Mouse (Mus musculus): ENCODE data around the gene Gabpa. TPM values are rescaled to one million over a fixed set of nuclear protein-coding genes. Genes with fewer than 3 reads are reported as not detected.
A peak's percentile ranks its signal among the peaks of the same experiment; 100 is the strongest.

Gene Gabpa
- total RNA-seq (2014; rRNA removed) (20.7 and 26.8 TPM in 2 replicates), polyA plus RNA-seq (2015; fragmentation: Nextera tagmentation; extraction: Ambion mirVana) (7.9 and 10.5 TPM in 2 replicates)

DNA sequence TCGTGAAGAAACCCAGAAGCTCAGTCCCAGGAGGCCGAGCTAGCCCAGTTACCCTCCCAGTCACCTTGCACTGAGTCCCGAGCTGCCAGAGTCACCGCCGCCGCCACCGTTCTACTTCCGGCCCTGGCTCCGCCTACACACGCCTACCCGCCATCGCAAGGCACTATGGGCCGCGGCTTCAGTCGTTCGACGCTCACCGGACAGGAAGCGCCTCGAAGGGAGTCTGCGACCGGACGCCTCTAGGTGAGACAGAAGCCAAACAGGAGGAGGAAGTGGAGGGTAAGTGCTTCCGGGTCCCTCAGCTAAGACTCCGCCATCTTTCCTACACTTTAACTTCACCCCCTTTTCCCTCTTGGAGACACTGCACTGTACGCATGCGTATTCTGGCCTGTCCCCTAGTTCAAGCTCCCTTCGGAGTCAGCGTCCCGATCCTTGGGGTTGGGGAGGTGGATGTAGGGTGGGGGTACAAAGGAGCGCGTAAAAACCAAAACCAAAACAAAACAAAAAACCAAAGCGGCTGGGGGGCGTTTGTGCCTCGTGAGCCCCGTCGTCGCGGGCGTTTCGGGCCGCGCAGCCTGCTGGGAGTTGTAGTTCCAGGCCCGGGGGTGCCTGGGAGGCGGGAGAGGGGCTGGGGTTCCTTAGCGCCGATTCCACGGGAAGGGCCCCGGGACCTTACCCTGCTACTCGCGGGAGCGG, at the start of gene Gabpa:
Gene Gabpa, plus strand, starts transcription at position 181 of the 696 bp plus-strand sequence.
- DNase-seq (peak; percentile 95), ATAC-seq (peak; percentile 97)
- 2% methylated on average over 52 of the region's 52 CpGs for WGBS
- peak within 1 kb of the TSS; percentile 97 for H3K9ac ChIP-seq
- 0 out of 2 replicates have a peak, but pooled peaks cover 21% of the 10 kb centered on the region for H3K4me1 ChIP-seq (ENCODE audit: insufficient read depth)
- peak within 1 kb of the TSS; percentile 92 for H3K27ac ChIP-seq (ENCODE audit: low read depth, low read length)
- H3K9me3 ChIP-seq (ENCODE audit: low read length), result no peaks in the 10 kb centered on the region
- peak within 1 kb of the TSS; percentile 89 for H3K4me3 ChIP-seq (ENCODE audit: low read depth, low read length)
- H3K27me3 ChIP-seq (ENCODE audit: insufficient read depth, low read length), result no peaks in the 10 kb centered on the region
- peaks cover 19% of the 10 kb centered on the region for H3K36me3 ChIP-seq (ENCODE audit: insufficient read depth)
- H3K4me2 ChIP-seq (ENCODE audit: low read depth), result peak within 1 kb of the TSS; percentile 90
- 0 out of 2 replicates have a peak, but pooled peaks have one; percentile 12 for TF ChIP-seq CTCF (IDR thresholded peaks at IDR 0.05; ENCODE audit: low read depth)

- Histone ChIP-seq H3K9me3 (ENCODE audit: low read length) (no peaks in the 10 kb centered on the region), H3K27ac (ENCODE audit: low read depth, low read length) (no peak overlapping the region), H3K27me3 (ENCODE audit: insufficient read depth, low read length) (no peaks in the 10 kb centered on the region), H3K4me2 (ENCODE audit: low read depth) (no peak overlapping the region), H3K36me3 (ENCODE audit: insufficient read depth) (no peaks in the 10 kb centered on the region), H3K4me1 (ENCODE audit: insufficient read depth) (no peaks in the 10 kb centered on the region), H3K9ac (no peak overlapping the region), H3K4me3 (ENCODE audit: low read depth, low read length) (no peak overlapping the region)
- 18% methylated on average over 7 of the region's 7 CpGs for WGBS
- DNase-seq (no peak), ATAC-seq (no peak)
- no peak for TF ChIP-seq CTCF (IDR thresholded peaks at IDR 0.05; ENCODE audit: low read depth)
Measured at GRCm38 (mm10) chr16:84784966-84785365, 49.8 kb upstream of the Gabpa start.

GRCm38 (mm10) chr16:84790595-84791165, 44.0 kb upstream of the Gabpa start:
- no peaks in the 10 kb centered on the region for H3K27me3 ChIP-seq (ENCODE audit: insufficient read depth, low read length)
- H3K9me3 ChIP-seq (ENCODE audit: low read length), result no peaks in the 10 kb centered on the region
- no peaks in the 10 kb centered on the region for H3K4me1 ChIP-seq (ENCODE audit: insufficient read depth)
- ATAC-seq (no peak), DNase-seq (no peak)
- H3K36me3 ChIP-seq (ENCODE audit: insufficient read depth), result no peaks in the 10 kb centered on the region
- WGBS, result 93% methylated on average over 2 of the region's 2 CpGs
- no peak overlapping the region for H3K27ac ChIP-seq (ENCODE audit: low read depth, low read length)
- no peak for TF ChIP-seq CTCF (IDR thresholded peaks at IDR 0.05; ENCODE audit: low read depth)
- H3K9ac ChIP-seq, result no peak overlapping the region
- no peak overlapping the region for H3K4me3 ChIP-seq (ENCODE audit: low read depth, low read length)
- H3K4me2 ChIP-seq (ENCODE audit: low read depth), result no peak overlapping the region

- Histone ChIP-seq H3K27ac (ENCODE audit: low read depth, low read length) (no peak overlapping the region), H3K4me2 (ENCODE audit: low read depth) (no peak overlapping the region), H3K27me3 (ENCODE audit: insufficient read depth, low read length) (no peaks in the 10 kb centered on the region), H3K36me3 (ENCODE audit: insufficient read depth) (no peaks in the 10 kb centered on the region), H3K9ac (no peak overlapping the region), H3K4me1 (ENCODE audit: insufficient read depth) (no peaks in the 10 kb centered on the region), H3K9me3 (ENCODE audit: low read length) (no peaks in the 10 kb centered on the region), H3K4me3 (ENCODE audit: low read depth, low read length) (no peak overlapping the region)
- TF ChIP-seq CTCF (IDR thresholded peaks at IDR 0.05; ENCODE audit: low read depth), result no peak
- WGBS, result 89% methylated on average over 14 of the region's 14 CpGs
- ATAC-seq (no peak), DNase-seq (no peak)
Measured at GRCm38 (mm10) chr16:84793401-84793800, 41.3 kb upstream of the Gabpa start.

GRCm38 (mm10) chr16:84795337-84795736, 39.4 kb upstream of the Gabpa start:
- H3K9me3 ChIP-seq (ENCODE audit: low read length), result no peaks in the 10 kb centered on the region
- no peaks in the 10 kb centered on the region for H3K4me1 ChIP-seq (ENCODE audit: insufficient read depth)
- H3K9ac ChIP-seq, result no peak overlapping the region
- no peaks in the 10 kb centered on the region for H3K36me3 ChIP-seq (ENCODE audit: insufficient read depth)
- 60% methylated on average over 3 of the region's 3 CpGs for WGBS
- H3K4me3 ChIP-seq (ENCODE audit: low read depth, low read length), result no peak overlapping the region
- DNase-seq, result no peak
- no peak overlapping the region for H3K27ac ChIP-seq (ENCODE audit: low read depth, low read length)
- no peak for TF ChIP-seq CTCF (IDR thresholded peaks at IDR 0.05; ENCODE audit: low read depth)
- no peak overlapping the region for H3K4me2 ChIP-seq (ENCODE audit: low read depth)
- no peak for ATAC-seq
- H3K27me3 ChIP-seq (ENCODE audit: insufficient read depth, low read length), result no peaks in the 10 kb centered on the region

GRCm38 (mm10) chr16:84796678-84797077, 38.0 kb upstream of the Gabpa start:
- no peak for DNase-seq
- Histone ChIP-seq H3K4me1 (ENCODE audit: insufficient read depth) (no peaks in the 10 kb centered on the region), H3K4me2 (ENCODE audit: low read depth) (no peak overlapping the region), H3K9me3 (ENCODE audit: low read length) (no peaks in the 10 kb centered on the region), H3K36me3 (ENCODE audit: insufficient read depth) (no peaks in the 10 kb centered on the region), H3K27ac (ENCODE audit: low read depth, low read length) (no peak overlapping the region), H3K9ac (no peak overlapping the region), H3K4me3 (ENCODE audit: low read depth, low read length) (no peak overlapping the region), H3K27me3 (ENCODE audit: insufficient read depth, low read length) (no peaks in the 10 kb centered on the region)
- 81% methylated on average over 9 of the region's 9 CpGs for WGBS
- no peak for ATAC-seq
- TF ChIP-seq CTCF (IDR thresholded peaks at IDR 0.05; ENCODE audit: low read depth), result no peak

DNA sequence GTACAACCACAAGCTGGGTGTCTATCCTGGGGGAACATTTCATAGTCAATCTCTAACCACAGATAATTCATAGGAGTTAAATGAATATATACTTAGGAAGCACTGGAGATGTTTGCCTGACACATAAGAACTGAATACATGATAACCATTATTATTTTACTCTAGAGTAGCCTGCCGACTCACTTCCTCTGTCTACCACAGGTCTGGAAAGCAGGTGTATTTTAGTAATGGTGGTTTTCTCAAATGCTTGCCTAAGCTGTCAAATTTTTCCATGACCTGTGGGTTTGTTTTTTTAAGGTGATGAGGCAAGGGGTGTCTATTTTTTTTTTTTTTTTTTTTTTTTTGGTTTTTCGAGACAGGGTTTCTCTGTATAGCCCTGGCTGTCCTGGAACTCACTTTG, 34.7 kb upstream of the Gabpa start:
- Histone ChIP-seq H3K4me2 (ENCODE audit: low read depth) (no peak overlapping the region), H3K27ac (ENCODE audit: low read depth, low read length) (no peak overlapping the region), H3K4me1 (ENCODE audit: insufficient read depth) (no peaks in the 10 kb centered on the region), H3K9ac (no peak overlapping the region), H3K4me3 (ENCODE audit: low read depth, low read length) (no peak overlapping the region), H3K36me3 (ENCODE audit: insufficient read depth) (no peaks in the 10 kb centered on the region), H3K9me3 (ENCODE audit: low read length) (no peaks in the 10 kb centered on the region), H3K27me3 (ENCODE audit: insufficient read depth, low read length) (no peaks in the 10 kb centered on the region)
- no peak for ATAC-seq
- no peak for TF ChIP-seq CTCF (IDR thresholded peaks at IDR 0.05; ENCODE audit: low read depth)
- WGBS, result 100% methylated on average over 1 of the region's 2 CpGs
- DNase-seq, result no peak

All from forebrain, postnatal 0 days (tissue).